Mouse (Mus musculus) kidney, adult 2 months (tissue): Measurements from ENCODE around the gene Rpl5. TPM values are rescaled to one million over a fixed set of nuclear protein-coding genes. Genes with fewer than 3 reads are reported as not detected.

Source experiments
- DNase-seq: peaks from one replicate; pipeline ENCODE4 v3.0.0; 2021
- H3K27ac ChIP-seq: fragments of 200-500 bp; 2 replicates; pipeline ENCODE4 v1.5.1; 2012; ENCODE audit warnings: low read depth, low read length, control low read depth, inconsistent platforms; ENCODE audit not compliant: insufficient read depth
- H3K27me3 ChIP-seq: fragments of 200-500 bp; replicated peaks from 2 replicates; pipeline ENCODE4 v1.6.1; 2012; ENCODE audit warnings: mild to moderate bottlenecking, moderate library complexity, low read length, inconsistent platforms; ENCODE audit not compliant: control insufficient read depth, insufficient read depth
- H3K36me3 ChIP-seq: fragments of 200-500 bp; 2 replicates; pipeline ENCODE4 v1.6.1; 2012; ENCODE audit warnings: mild to moderate bottlenecking, moderate library complexity, low read length, inconsistent platforms; ENCODE audit not compliant: control insufficient read depth, insufficient read depth
- H3K4me1 ChIP-seq: fragments of 200-500 bp; 2 replicates; pipeline ENCODE4 v1.6.1; 2011; ENCODE audit warnings: low read length; ENCODE audit not compliant: control insufficient read depth, insufficient read depth
- H3K4me3 ChIP-seq: fragments of 200-500 bp; 2 replicates; pipeline ENCODE4 v1.5.1; 2011; ENCODE audit warnings: mild to moderate bottlenecking, low read depth, low read length, control low read depth; ENCODE audit not compliant: insufficient read depth
- CTCF ChIP-seq: fragments of 200-500 bp; conservative IDR thresholded peaks from 2 replicates; pipeline ENCODE4 v1.5.1; 2011; ENCODE audit warnings: low read depth, mild to moderate bottlenecking, control low read depth, low read length, moderate library complexity, mixed read lengths; ENCODE audit not compliant: insufficient read depth, insufficient read length
- POLR2A ChIP-seq: fragments of 200-500 bp; IDR thresholded peaks from one replicate; pipeline ENCODE4 v1.6.1; 2011; ENCODE audit warnings: low read depth, low read length, control low read depth
- WGBS: fragments of 180-500 bp; shearing (Covaris S2); methylation state at CpG from one replicate; pipeline ENCODE4 v1.1.7; 2018; 5-methylcytosine and 5-hydroxymethylcytosine counted together
- polyA plus RNA-seq: library from polyadenylated mRNA; depleted of rRNA; stranded (reverse); fragments of >200 nt; gene quantifications from 2 replicates; pipeline ENCODE4 v1.2.3, GENCODE M21; 2012

Rpl5 gene
- polyA plus RNA-seq, 1 experiment = 21.5 TPM

DNA sequence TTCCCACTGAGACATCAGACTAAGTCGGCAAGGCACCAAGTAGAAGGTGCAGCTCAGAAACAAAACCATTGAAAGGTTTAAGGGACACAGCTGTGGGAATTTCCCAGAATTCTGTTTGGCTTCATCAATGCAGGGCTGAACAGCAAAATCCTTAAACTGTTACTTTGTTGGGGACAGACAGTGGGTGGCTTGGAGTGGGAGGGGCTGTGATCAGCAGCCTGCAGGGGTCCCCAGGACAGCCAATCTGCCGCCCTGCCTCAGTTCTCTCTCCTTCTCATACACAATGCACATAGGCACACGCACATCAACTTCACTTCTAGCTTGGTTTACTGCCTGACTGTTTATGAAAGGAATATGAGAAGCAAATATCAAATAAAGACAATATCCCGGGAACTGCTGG, 15.0 kb downstream of the Rpl5 start:
- 77% methylated on average over 4 of the region's 4 CpGs for WGBS
- no peak overlapping the region for H3K4me3 ChIP-seq
- no peaks in the 10 kb centered on the region for H3K27me3 ChIP-seq
- H3K4me1 ChIP-seq = no peaks in the 10 kb centered on the region
- H3K27ac ChIP-seq = no peak overlapping the region
- no peak for DNase-seq
- TF ChIP-seq CTCF (no peak), POLR2A (no peak)
- H3K36me3 ChIP-seq = no peaks in the 10 kb centered on the region

DNA sequence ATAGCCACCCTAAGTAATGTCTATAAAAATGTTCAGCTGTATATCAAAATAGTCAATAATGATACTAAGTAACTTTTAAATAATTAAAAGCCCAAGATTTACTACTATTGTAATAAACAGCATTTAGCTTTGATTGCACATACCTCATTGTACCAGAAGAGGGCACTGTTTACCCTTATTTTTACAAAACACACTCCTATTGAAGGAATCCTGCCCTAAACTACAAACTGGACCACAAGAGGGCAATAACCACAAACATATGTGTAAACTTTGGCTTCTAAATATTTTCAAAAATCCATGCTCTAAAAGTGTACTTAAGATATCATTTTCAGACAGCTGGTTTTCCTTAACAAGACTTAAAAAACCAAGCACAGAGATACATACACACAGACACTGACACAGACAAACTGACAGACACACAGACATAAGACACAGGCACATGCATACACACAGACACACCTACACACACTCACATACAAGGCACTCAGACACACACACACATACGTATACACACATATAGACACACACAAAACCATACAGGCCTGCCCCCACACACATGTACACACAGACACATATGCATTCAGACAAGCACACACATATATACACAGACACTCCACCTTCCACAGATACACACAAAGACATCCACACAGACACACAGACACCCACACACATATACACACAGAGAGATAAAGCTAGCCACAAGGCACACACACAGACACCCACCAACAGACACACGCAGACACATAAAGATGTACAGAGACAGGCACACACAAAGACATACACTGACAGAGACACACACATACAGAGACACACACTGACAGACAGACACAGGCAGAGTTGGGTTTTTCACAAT, 21.3 kb downstream of the Rpl5 start:
- Histone ChIP-seq H3K27me3 (no peaks in the 10 kb centered on the region), H3K36me3 (no peaks in the 10 kb centered on the region), H3K27ac (no peak overlapping the region), H3K4me3 (no peak overlapping the region), H3K4me1 (peaks cover 3% of the 10 kb centered on the region; the same call in 1 of the 2 replicates)
- 81% methylated on average over 2 of the region's 2 CpGs for WGBS
- TF ChIP-seq CTCF = peak; percentile 51
- no peak for TF ChIP-seq POLR2A
- peak; percentile 85 for DNase-seq

DNA sequence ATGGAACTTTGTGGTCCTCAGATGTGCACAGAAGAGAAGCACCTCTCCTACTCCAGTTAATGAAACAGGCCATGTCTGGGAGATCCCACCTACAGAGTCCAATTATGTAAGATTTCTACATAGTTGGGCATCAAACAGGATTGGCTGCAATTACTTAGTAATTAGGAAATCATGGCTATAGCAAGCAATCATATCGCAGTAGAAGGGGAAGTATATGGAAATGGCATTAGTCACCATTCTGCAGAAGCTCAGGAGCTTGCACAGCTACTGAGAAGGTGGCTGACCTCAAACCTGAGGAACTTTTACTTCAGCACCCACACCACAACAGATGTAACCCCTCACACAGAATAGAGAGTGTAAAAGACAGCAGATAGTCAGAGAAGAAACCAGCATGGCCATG, 22.5 kb downstream of the Rpl5 start:
- H3K4me3 ChIP-seq = no peak overlapping the region
- WGBS = 90% methylated on average over 1 of the region's 1 CpGs
- TF ChIP-seq POLR2A (no peak), CTCF (no peak)
- peaks cover 3% of the 10 kb centered on the region; the same call in 1 of the 2 replicates for H3K4me1 ChIP-seq
- no peak overlapping the region for H3K27ac ChIP-seq
- DNase-seq = no peak
- no peaks in the 10 kb centered on the region for H3K36me3 ChIP-seq
- H3K27me3 ChIP-seq = no peaks in the 10 kb centered on the region

DNA sequence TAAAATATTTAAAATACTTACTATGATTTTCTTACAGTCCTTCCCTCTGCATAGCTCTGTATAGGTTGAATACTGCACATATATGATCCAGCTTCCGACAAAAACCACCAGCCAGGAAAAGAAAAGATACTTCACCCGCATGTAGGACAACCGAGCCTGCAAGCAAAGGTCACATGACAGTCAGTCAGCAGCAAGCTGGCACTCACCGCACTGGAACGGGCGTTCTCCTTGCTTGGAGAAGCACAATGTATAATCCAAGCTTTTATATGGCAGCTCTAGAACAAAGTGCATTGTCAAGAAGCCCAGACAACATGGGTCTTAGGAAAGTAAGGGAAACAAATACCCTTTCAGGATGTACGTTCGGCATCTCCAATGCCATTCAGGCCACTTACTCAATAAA, 24.3 kb downstream of the Rpl5 start:
- Histone ChIP-seq H3K27ac (no peak overlapping the region), H3K4me3 (no peak overlapping the region), H3K27me3 (no peaks in the 10 kb centered on the region), H3K36me3 (no peaks in the 10 kb centered on the region), H3K4me1 (peaks cover 5% of the 10 kb centered on the region; the same call in 1 of the 2 replicates)
- peak; percentile 64 for DNase-seq
- WGBS = 52% methylated on average over 8 of the region's 8 CpGs
- TF ChIP-seq POLR2A = no peak
- TF ChIP-seq CTCF = no peak

DNA sequence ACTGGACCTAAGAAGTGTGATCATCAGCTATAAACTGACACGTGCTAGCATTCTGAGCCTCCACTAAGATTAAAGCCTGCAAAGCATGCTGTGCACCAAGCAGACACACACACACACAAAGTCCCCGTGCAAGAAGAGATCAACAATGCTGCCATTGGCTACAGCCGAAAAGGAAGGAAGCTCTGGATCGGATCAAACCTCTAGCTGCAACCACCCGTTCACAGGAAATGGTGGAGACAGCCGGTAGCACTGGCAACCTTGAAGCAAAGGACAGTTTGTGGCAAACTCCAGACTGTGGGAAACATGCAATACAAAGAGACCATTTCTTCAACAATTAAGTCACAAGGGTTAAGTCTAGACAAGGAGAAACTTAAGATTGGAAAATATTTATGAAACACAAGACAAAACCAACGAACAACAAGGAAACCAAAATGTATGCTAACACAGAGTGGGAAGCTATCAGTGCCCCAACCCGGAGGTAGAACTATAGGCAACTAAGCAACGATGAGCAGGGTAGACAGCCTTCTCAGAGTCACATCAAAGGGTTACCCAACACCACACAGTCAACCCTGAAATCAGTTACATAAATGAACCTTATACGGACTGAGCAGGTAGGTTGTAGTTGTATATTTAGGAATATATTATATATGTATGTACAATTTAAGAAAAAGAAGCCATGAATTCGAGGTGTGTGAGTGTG, 26.4 kb downstream of the Rpl5 start:
- 76% methylated on average over 11 of the region's 11 CpGs for WGBS
- H3K4me3 ChIP-seq = no peak overlapping the region
- no peak overlapping the region for H3K27ac ChIP-seq
- H3K36me3 ChIP-seq = no peaks in the 10 kb centered on the region
- no peak for TF ChIP-seq CTCF
- TF ChIP-seq POLR2A = no peak
- H3K4me1 ChIP-seq = peaks cover 5% of the 10 kb centered on the region; the same call in 1 of the 2 replicates
- H3K27me3 ChIP-seq = no peaks in the 10 kb centered on the region
- DNase-seq = no peak

DNA sequence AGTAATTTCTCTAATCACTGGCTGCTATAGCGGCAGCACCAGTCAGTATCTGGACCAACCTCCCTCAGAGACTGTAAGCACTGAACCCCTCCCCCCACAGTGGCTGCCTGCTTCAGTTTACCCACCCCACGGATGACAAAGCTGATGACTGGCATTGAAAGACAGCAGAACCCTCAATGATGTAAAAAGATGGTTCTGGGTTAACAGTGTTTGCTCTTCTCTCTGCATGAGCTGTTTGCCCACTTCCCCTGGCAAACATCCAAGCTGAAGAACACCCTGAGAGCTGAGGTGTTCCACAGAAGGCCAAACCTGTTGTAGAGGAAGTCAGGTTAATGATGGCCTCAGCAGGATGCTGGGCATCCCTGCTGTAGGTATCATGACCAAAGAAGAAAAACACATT, 32.3 kb downstream of the Rpl5 start:
- no peak for DNase-seq
- Histone ChIP-seq H3K36me3 (no peaks in the 10 kb centered on the region), H3K27me3 (no peaks in the 10 kb centered on the region), H3K4me3 (no peak overlapping the region), H3K4me1 (0 out of 2 replicates have a peak, but pooled peaks cover 2% of the 10 kb centered on the region), H3K27ac (no peak overlapping the region)
- 64% methylated on average over 2 of the region's 2 CpGs for WGBS
- no peak for TF ChIP-seq CTCF
- no peak for TF ChIP-seq POLR2A

DNA sequence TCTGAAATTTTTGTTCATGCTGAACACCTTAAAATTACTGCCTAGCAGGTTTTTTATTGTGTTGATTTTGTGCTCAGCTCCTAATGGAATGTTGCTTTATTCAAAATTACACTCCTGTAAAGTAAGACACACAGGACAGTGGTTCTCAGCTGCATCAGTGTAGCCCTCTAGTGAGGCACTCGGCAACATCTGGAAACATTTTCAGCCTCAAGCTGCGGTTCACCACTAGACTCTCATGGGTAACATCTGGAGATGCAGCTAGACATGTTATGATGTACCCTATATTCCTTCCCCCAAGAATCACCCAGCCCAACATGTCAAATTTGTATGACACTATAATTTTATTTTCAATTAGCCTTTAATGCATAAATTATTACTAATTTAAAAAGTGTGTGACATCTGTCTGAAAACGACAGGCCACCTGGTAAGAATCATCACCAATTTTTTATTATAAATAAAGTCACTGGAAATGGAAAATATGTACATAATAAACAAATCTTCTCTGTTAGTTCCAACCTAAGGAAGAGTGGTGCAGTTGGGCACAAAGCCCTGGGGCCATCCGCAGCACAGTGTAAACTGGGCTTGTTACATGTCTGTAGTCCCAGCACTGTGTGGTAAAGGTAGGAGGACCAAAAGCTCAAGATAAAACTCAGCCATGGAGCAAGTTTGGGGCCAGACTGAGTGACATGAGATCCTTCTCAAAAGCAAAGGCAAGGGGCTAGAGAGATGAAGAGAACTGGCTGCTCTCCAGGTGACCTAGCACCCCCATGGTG, 33.1 kb downstream of the Rpl5 start:
- TF ChIP-seq POLR2A = no peak
- TF ChIP-seq CTCF = no peak
- Histone ChIP-seq H3K27ac (no peak overlapping the region), H3K4me3 (no peak overlapping the region), H3K27me3 (no peaks in the 10 kb centered on the region), H3K36me3 (no peaks in the 10 kb centered on the region), H3K4me1 (0 out of 2 replicates have a peak, but pooled peaks cover 2% of the 10 kb centered on the region)
- DNase-seq = no peak
- WGBS = 85% methylated on average over 4 of the region's 4 CpGs
